Mouse (Mus musculus) embryo, embryonic 10.5 days (tissue): ENCODE measurements around the gene Smarce1.

ENCODE experiments used
- DNase-seq: peaks from one replicate; pipeline ENCODE4 v3.0.0-alpha.2; 2015; ENCODE audit warnings: low spot score

Smarce1 gene

GRCm38 (mm10) chr11:99169438-99169837 lies 61.4 kb downstream of the Smarce1 start:
- no peak for DNase-seq

- DNase-seq, result no peak
Measured at GRCm38 (mm10) chr11:99168030-99168474, 62.8 kb downstream of the Smarce1 start.

- no peak for DNase-seq
Measured at GRCm38 (mm10) chr11:99167576-99167975, 63.2 kb downstream of the Smarce1 start.

GRCm38 (mm10) chr11:99166241-99166640 lies 64.6 kb downstream of the Smarce1 start:
- DNase-seq, result no peak

- no peak for DNase-seq
Measured at GRCm38 (mm10) chr11:99165031-99165752, 65.6 kb downstream of the Smarce1 start.

- DNase-seq, result no peak
Measured at GRCm38 (mm10) chr11:99162972-99163686, 67.7 kb downstream of the Smarce1 start.

GRCm38 (mm10) chr11:99161648-99162047 lies 69.2 kb downstream of the Smarce1 start:
- DNase-seq, result no peak

- DNase-seq, result no peak
Measured at GRCm38 (mm10) chr11:99160228-99160627, 70.6 kb downstream of the Smarce1 start.
